Mouse (Mus musculus) megakaryocyte, embryonic 14.5 days (primary cell): ENCODE measurements around the gene Muc3.

Source experiments
- FLI1 ChIP-seq: IDR thresholded peaks from 2 replicates; pipeline ENCODE4 v1.6.1; 2012; ENCODE audit warnings: low read length, inconsistent platforms, mixed read lengths
- GATA1 ChIP-seq: IDR thresholded peaks from 3 replicates; pipeline ENCODE4 v1.6.1; 2012; ENCODE audit warnings: mixed read lengths, low read length, inconsistent platforms, borderline replicate concordance

DNA sequence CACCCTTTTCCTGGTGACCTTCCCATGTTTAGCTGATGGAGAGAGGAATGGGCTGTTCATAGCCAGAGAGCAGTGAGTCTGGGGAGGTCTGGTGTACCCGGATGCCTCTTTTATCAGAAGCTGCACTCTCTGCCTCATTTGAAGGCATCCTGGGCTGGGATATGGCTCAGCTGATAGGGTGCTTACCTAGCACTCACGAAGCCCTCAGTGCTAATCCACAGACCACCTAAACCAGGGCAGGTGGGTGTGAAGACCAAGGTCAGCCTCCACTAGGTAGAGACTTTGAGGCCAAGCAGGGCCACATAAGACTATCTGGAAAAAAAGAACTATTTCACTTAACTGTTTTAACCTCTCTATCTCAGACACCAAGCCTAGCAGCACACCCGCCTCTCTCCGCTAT is 25.6 kb downstream of the Muc3 start:
- TF ChIP-seq GATA1 (no peak), FLI1 (no peak)
